Mouse (Mus musculus): ENCODE data around the gene Noxa1. TPM values are rescaled to one million over a fixed set of nuclear protein-coding genes. Genes with fewer than 3 reads are reported as not detected.

Noxa1 gene
- polyA plus RNA-seq, 1 experiment: not detected

DNA sequence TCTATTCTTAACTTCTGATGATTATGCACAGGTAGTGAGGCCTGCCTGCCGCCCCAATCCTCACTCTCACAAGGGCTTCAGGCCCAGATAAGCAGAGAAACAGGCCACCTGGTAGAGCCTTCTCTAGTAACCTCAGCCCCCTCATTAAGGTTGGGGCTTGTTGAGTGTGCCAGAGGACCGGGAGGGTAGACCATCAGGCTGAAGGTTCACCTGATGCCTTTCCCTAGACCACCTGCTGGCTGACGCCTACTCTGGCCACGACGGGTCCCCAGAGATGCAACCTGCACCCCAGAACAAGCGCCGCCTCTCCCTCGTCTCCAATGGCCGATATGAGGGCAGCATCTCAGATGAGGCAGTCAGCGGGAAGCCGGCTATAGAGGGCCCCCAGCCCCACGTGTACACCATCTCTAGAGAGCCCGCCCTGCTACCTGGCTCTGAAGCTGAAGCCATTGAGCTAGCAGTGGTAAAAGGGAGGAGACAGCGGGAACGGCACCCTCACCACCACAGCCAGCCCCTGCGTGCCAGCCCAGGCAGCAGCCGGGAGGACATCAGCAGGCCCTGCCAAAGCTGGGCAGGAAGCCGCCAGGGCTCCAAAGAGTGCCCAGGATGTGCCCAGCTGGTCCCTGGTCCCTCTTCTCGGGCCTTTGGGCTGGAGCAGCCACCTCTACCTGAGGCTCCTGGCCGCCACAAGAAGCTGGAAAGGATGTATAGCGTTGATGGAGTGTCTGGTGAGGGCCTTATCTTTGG lies 39.4 kb downstream of the Noxa1 start:
- H3K4me3 ChIP-seq (ENCODE audit: insufficient read depth, poor library complexity, severe bottlenecking): peak overlapping the region; percentile 56
- peaks cover 19% of the 10 kb centered on the region for H3K79me2 ChIP-seq (ENCODE audit: control insufficient read depth, insufficient read depth)
- no peaks in the 10 kb centered on the region for H3K27me3 ChIP-seq (ENCODE audit: control insufficient read depth, insufficient read depth, insufficient read length)
- no peaks in the 10 kb centered on the region for H3K79me3 ChIP-seq (ENCODE audit: low read depth)
- H3K36me3 ChIP-seq (ENCODE audit: control insufficient read depth, insufficient read depth): peaks cover 17% of the 10 kb centered on the region
- H3ac ChIP-seq (ENCODE audit: control insufficient read depth, insufficient read length, low read depth): no peak overlapping the region
- TF ChIP-seq FOSL1 (IDR thresholded peaks at IDR 0.05; ENCODE audit: insufficient read depth, low read length, poor library complexity, severe bottlenecking): no peak
- TF ChIP-seq CTCF (IDR thresholded peaks at IDR 0.05; ENCODE audit: control insufficient read depth, insufficient read depth, insufficient read length): no peak
- TF ChIP-seq CEBPB (IDR thresholded peaks at IDR 0.05; ENCODE audit: low read depth): no peak
- no peak for TF ChIP-seq MYOG (IDR thresholded peaks at IDR 0.05; ENCODE audit: control insufficient read depth, extremely low read depth, insufficient read length)
- TF ChIP-seq MAX (IDR thresholded peaks at IDR 0.05): no peak
- TF ChIP-seq MYOD1 (IDR thresholded peaks at IDR 0.05; ENCODE audit: control insufficient read depth, insufficient read length, low read depth): no peak
- no peak for TF ChIP-seq USF1 (IDR thresholded peaks at IDR 0.05; ENCODE audit: low read depth)

- H3K79me2 ChIP-seq (ENCODE audit: control insufficient read depth, insufficient read depth): peaks cover 19% of the 10 kb centered on the region
- no peaks in the 10 kb centered on the region for H3K27me3 ChIP-seq (ENCODE audit: control insufficient read depth, insufficient read depth, insufficient read length)
- H3K4me3 ChIP-seq (ENCODE audit: insufficient read depth, poor library complexity, severe bottlenecking): peak overlapping the region; percentile 56
- TF ChIP-seq MYOG (IDR thresholded peaks at IDR 0.05; ENCODE audit: control insufficient read depth, extremely low read depth, insufficient read length): no peak
- no peak for TF ChIP-seq MYOD1 (IDR thresholded peaks at IDR 0.05; ENCODE audit: control insufficient read depth, insufficient read length, low read depth)
- TF ChIP-seq MAX (IDR thresholded peaks at IDR 0.05): no peak
- TF ChIP-seq CTCF (IDR thresholded peaks at IDR 0.05; ENCODE audit: control insufficient read depth, insufficient read depth, insufficient read length): no peak
- TF ChIP-seq USF1 (IDR thresholded peaks at IDR 0.05; ENCODE audit: low read depth): no peak
- no peak for TF ChIP-seq FOSL1 (IDR thresholded peaks at IDR 0.05; ENCODE audit: insufficient read depth, low read length, poor library complexity, severe bottlenecking)
- no peak for TF ChIP-seq CEBPB (IDR thresholded peaks at IDR 0.05; ENCODE audit: low read depth)
- no peaks in the 10 kb centered on the region for H3K79me3 ChIP-seq (ENCODE audit: low read depth)
- H3ac ChIP-seq (ENCODE audit: control insufficient read depth, insufficient read length, low read depth): peak overlapping the region; percentile 62
- peaks cover 12% of the 10 kb centered on the region for H3K36me3 ChIP-seq (ENCODE audit: control insufficient read depth, insufficient read depth)
These were observed 39.9 kb downstream of the Noxa1 start for GRCm38 (mm10) chr2:25055068-25055405.

GRCm38 (mm10) chr2:25054221-25055067 lies 40.5 kb downstream of the Noxa1 start, which contains the start of gene Nsmf:
Gene Nsmf, plus strand, starts transcription at chr2:25054355.
- Histone ChIP-seq H3K27me3 (ENCODE audit: control insufficient read depth, insufficient read depth, insufficient read length) (no peaks in the 10 kb centered on the region), H3K4me3 (ENCODE audit: insufficient read depth, poor library complexity, severe bottlenecking) (peak within 1 kb of the TSS; percentile 56), H3K36me3 (ENCODE audit: control insufficient read depth, insufficient read depth) (peaks cover 6% of the 10 kb centered on the region), H3ac (ENCODE audit: control insufficient read depth, insufficient read length, low read depth) (peak within 1 kb of the TSS; percentile 62), H3K79me2 (ENCODE audit: control insufficient read depth, insufficient read depth) (peaks cover 19% of the 10 kb centered on the region), H3K79me3 (ENCODE audit: low read depth) (no peaks in the 10 kb centered on the region)
- no peak for TF ChIP-seq USF1 (IDR thresholded peaks at IDR 0.05; ENCODE audit: low read depth)
- no peak for TF ChIP-seq CEBPB (IDR thresholded peaks at IDR 0.05; ENCODE audit: low read depth)
- TF ChIP-seq MYOG (IDR thresholded peaks at IDR 0.05; ENCODE audit: control insufficient read depth, extremely low read depth, insufficient read length): no peak
- TF ChIP-seq MYOD1 (IDR thresholded peaks at IDR 0.05; ENCODE audit: control insufficient read depth, insufficient read length, low read depth): no peak
- TF ChIP-seq MAX (IDR thresholded peaks at IDR 0.05): peak; percentile 36

DNA sequence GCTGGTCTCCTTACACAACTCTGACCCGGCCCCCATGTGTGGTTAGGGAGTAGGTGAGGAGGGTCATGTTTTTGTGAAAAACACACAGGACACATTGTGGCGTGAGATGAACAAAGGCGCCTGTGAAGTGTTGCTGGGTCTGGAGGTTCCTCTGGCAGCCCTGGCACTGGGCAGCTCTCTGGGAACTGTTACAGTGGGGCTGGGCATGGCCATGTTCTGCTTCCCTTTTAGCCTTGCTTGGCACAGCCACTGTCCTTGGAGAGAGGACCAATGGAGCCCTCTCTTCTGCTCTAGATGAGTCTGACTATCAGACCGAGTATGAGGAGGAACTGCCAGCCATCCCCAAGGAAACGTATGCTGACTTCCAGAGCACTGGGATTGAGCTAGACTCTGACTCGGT lies 41.8 kb downstream of the Noxa1 start:
- H3K36me3 ChIP-seq (ENCODE audit: control insufficient read depth, insufficient read depth): no peaks in the 10 kb centered on the region
- no peaks in the 10 kb centered on the region for H3K79me3 ChIP-seq (ENCODE audit: low read depth)
- H3K79me2 ChIP-seq (ENCODE audit: control insufficient read depth, insufficient read depth): peaks cover 19% of the 10 kb centered on the region
- no peak overlapping the region for H3ac ChIP-seq (ENCODE audit: control insufficient read depth, insufficient read length, low read depth)
- TF ChIP-seq CEBPB (IDR thresholded peaks at IDR 0.05; ENCODE audit: low read depth) (no peak), MYOG (IDR thresholded peaks at IDR 0.05; ENCODE audit: control insufficient read depth, extremely low read depth, insufficient read length) (no peak), USF1 (IDR thresholded peaks at IDR 0.05; ENCODE audit: low read depth) (no peak), MYOD1 (IDR thresholded peaks at IDR 0.05; ENCODE audit: control insufficient read depth, insufficient read length, low read depth) (no peak), CTCF (IDR thresholded peaks at IDR 0.05; ENCODE audit: control insufficient read depth, insufficient read depth, insufficient read length) (no peak), FOSL1 (IDR thresholded peaks at IDR 0.05; ENCODE audit: insufficient read depth, low read length, poor library complexity, severe bottlenecking) (no peak), MAX (IDR thresholded peaks at IDR 0.05) (no peak)
- H3K27me3 ChIP-seq (ENCODE audit: control insufficient read depth, insufficient read depth, insufficient read length): no peaks in the 10 kb centered on the region
- H3K4me3 ChIP-seq (ENCODE audit: insufficient read depth, poor library complexity, severe bottlenecking): no peak overlapping the region

- no peaks in the 10 kb centered on the region for H3K27me3 ChIP-seq (ENCODE audit: control insufficient read depth, insufficient read depth, insufficient read length)
- H3K36me3 ChIP-seq (ENCODE audit: control insufficient read depth, insufficient read depth): no peaks in the 10 kb centered on the region
- no peaks in the 10 kb centered on the region for H3K79me3 ChIP-seq (ENCODE audit: low read depth)
- H3K79me2 ChIP-seq (ENCODE audit: control insufficient read depth, insufficient read depth): peaks cover 18% of the 10 kb centered on the region
- H3ac ChIP-seq (ENCODE audit: control insufficient read depth, insufficient read length, low read depth): no peak overlapping the region
- TF ChIP-seq MYOD1 (IDR thresholded peaks at IDR 0.05; ENCODE audit: control insufficient read depth, insufficient read length, low read depth) (no peak), MYOG (IDR thresholded peaks at IDR 0.05; ENCODE audit: control insufficient read depth, extremely low read depth, insufficient read length) (no peak), MAX (IDR thresholded peaks at IDR 0.05) (no peak), CTCF (IDR thresholded peaks at IDR 0.05; ENCODE audit: control insufficient read depth, insufficient read depth, insufficient read length) (no peak), CEBPB (IDR thresholded peaks at IDR 0.05; ENCODE audit: low read depth) (no peak), FOSL1 (IDR thresholded peaks at IDR 0.05; ENCODE audit: insufficient read depth, low read length, poor library complexity, severe bottlenecking) (no peak), USF1 (IDR thresholded peaks at IDR 0.05; ENCODE audit: low read depth) (no peak)
- H3K4me3 ChIP-seq (ENCODE audit: insufficient read depth, poor library complexity, severe bottlenecking): no peak overlapping the region
These were observed 43.5 kb downstream of the Noxa1 start for GRCm38 (mm10) chr2:25051450-25051849.

All from C2C12 (cell line).